Mouse (Mus musculus): ENCODE measurements around the gene Scd3. TPM values are rescaled to one million over a fixed set of nuclear protein-coding genes. Genes with fewer than 3 reads are reported as not detected.

The Scd3 gene
- total RNA-seq, 2 experiments from 2014 or later, result not detected

- no peak for DNase-seq
- intact Hi-C loops (cut with DNase I), result no loop called here
Measured at GRCm38 (mm10) chr19:44292941-44293768, 90.1 kb downstream of the Scd3 start, which contains the start of gene Scd2. Scd2 (plus strand) TSS chr19:44293674.

Other genes starting within 250 kb of the Scd3 start
- not detected for gene Cpn1, start 216.7 kb upstream of the Scd3 start, total RNA-seq (2021)
- under 1 TPM in 1 of 2 experiments, not detected in 1; 0.23 TPM for gene Cyp2c23, start 174.1 kb upstream of the Scd3 start, total RNA-seq (2021)
- gene Erlin1, start 133.5 kb upstream of the Scd3 start, total RNA-seq (2021), result 1 to 10 TPM; 3.1 to 4.0 TPM
- 10 to 100 TPM; 13.7 to 17.8 TPM for gene Chuk, start 95.8 kb upstream of the Scd3 start, total RNA-seq (2021)
- gene Cwf19l1, start 67.4 kb upstream of the Scd3 start, total RNA-seq (2021), result 1 to 10 TPM; 5.6 to 5.9 TPM
- gene Bloc1s2, start 56.8 kb upstream of the Scd3 start, total RNA-seq (2021), result 10 to 100 TPM; 11.5 to 12.3 TPM
- not detected for gene Pkd2l1, start 10.8 kb upstream of the Scd3 start, total RNA-seq (2021)
- gene Scd2, start 90.4 kb downstream of the Scd3 start, total RNA-seq (2021), result 10 to 100 TPM in 1 of 2 experiments, 1 to 10 TPM in 1; 6.4 to 12.3 TPM
- gene Scd4, start 129.8 kb downstream of the Scd3 start, total RNA-seq (2021), result under 1 TPM; 0.10 to 0.20 TPM
- 10 to 100 TPM; 26.3 to 28.7 TPM for gene Scd1, start 204.6 kb downstream of the Scd3 start, total RNA-seq (2021)

Measured in gastrocnemius, postnatal 36 days (tissue).